Mouse (Mus musculus): ENCODE measurements around the gene Aaas.

DNA sequence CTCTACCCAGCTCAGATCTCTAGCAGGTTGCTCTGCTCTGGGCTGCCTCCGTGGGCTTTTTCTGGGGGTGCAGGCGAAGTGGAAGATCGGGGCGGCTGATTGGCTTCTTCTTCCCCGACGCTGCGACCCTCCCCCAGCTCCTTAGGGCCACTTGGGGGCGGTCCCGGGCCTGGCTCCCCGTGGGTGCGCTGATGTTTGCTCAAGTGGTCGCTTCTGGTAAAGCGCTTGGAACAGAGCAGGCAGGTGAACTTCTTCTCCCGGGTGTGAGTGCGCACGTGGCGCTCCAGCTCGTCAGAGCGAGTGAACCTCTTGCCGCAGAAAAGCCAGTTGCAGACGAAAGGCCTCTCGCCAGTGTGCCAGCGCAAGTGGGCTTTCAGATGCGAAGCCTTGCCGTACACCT is 7.6 kb upstream of the Aaas start:
- no peak for TF ChIP-seq CTCF (IDR thresholded peaks at IDR 0.05; ENCODE audit: borderline replicate concordance, insufficient read depth, low read length)
- no peak for TF ChIP-seq POLR2A (IDR thresholded peaks at IDR 0.05; ENCODE audit: low read depth, low read length)
